16 mouse cellular contexts compared by ENCODE assay signal in genomic region chr11:96278324-96278723, GRCm38 (mm10). TPM values are rescaled to one million over a fixed set of nuclear protein-coding genes. Genes with fewer than 3 reads are reported as not detected.
DNase-seq lines count a peak whose midpoint lies in the region; ATAC-seq and TF ChIP-seq lines count a peak whose summit lies in the region.
"Had no signal": no experiment of that assay in that cellular context is flagged by ENCODE, and none has a peak within 500 bp of the region (broad histone marks: within the 10 kb centered on the region; RNA-seq: fewer than 3 reads in every experiment).

No protein-coding gene starts in this region.

- no peaks in the 10 kb centered on the region for H3K27me3 ChIP-seq in kidney, postnatal 0 days (ENCODE audit: insufficient read depth, low read length)

- H3K9me3 ChIP-seq in kidney, postnatal 0 days (replicated peaks; ENCODE audit: low read length), result no peaks in the 10 kb centered on the region
- H3K9me3 ChIP-seq: forebrain, embryonic 12.5 days; limb, embryonic 12.5 days had no signal

- H3K4me3 ChIP-seq in kidney, postnatal 0 days (replicated peaks; ENCODE audit: low read depth, low read length), result peak overlapping the region; percentile 33; the same call in 1 of the 2 replicates
- H3K4me3 ChIP-seq: forebrain, embryonic 12.5 days; limb, embryonic 12.5 days had no signal

- 8% methylated on average over 14 of the region's 14 CpGs for WGBS in kidney, postnatal 0 days

- H3K27ac ChIP-seq in kidney, postnatal 0 days, result peak overlapping the region; percentile 74; the same call in 1 of the 2 replicates
- H3K27ac ChIP-seq: forebrain, embryonic 12.5 days; limb, embryonic 12.5 days; liver, embryonic 14.5 days had no signal

- no peak for TF ChIP-seq CTCF in kidney, postnatal 0 days (IDR thresholded peaks at IDR 0.05; ENCODE audit: low read depth)

- peak overlapping the region; percentile 96 for H3K4me2 ChIP-seq in kidney, postnatal 0 days (ENCODE audit: low read length)
- H3K4me2 ChIP-seq: forebrain, embryonic 12.5 days; limb, embryonic 12.5 days had no signal

- peak; percentile 43 for DNase-seq in adrenal gland, postnatal 14 days
- DNase-seq in adrenal gland, adult 8-10 months, result no peak
- DNase-seq in kidney, adult 18-20 months, result peak; percentile 42
- no peak for DNase-seq in kidney, adult 9 months
- peak; percentile 6 for DNase-seq in 416B (ENCODE audit: low read depth)
- no peak for DNase-seq in kidney, postnatal 0 days (ENCODE audit: low spot score)
- no peak for DNase-seq in thymus, postnatal 0 days (ENCODE audit: low spot score)

- no peak for ATAC-seq in kidney, postnatal 0 days (replicated peaks; ENCODE audit: low FRiP score, low read depth)
- no peak for ATAC-seq in megakaryocyte, adult 5-6 weeks (ENCODE audit: poor library complexity, severe bottlenecking)
- ATAC-seq: midbrain, embryonic 16.5 days had no signal

- H3K9ac ChIP-seq in kidney, postnatal 0 days (ENCODE audit: low read depth, low read length), result peak overlapping the region; percentile 48; the same call in 1 of the 2 replicates
- H3K9ac ChIP-seq: forebrain, embryonic 12.5 days; limb, embryonic 12.5 days; liver, embryonic 14.5 days had no signal

- no peaks in the 10 kb centered on the region for H3K36me3 ChIP-seq in kidney, postnatal 0 days (ENCODE audit: insufficient read depth, low read length)
- H3K36me3 ChIP-seq: forebrain, embryonic 12.5 days; limb, embryonic 12.5 days had no signal

- H3K4me1 ChIP-seq in kidney, postnatal 0 days (replicated peaks; ENCODE audit: insufficient read depth, low read length), result peaks cover 22% of the 10 kb centered on the region; the same call in 1 of the 2 replicates
- H3K4me1 ChIP-seq: forebrain, embryonic 12.5 days had no signal

RNA-seq across cellular contexts. Expression of gene Hoxb8, which starts 3.4 kb away (rescaled TPM):
- total RNA-seq in adrenal gland, postnatal 14 days (2021), result 56.7 and 59.4 TPM in 2 replicates
- total RNA-seq in adrenal gland, adult 8-10 months (2022), result 10 to 100 TPM; 50.4 to 99.8 (median 83.6) TPM
- 8.7 and 12.2 TPM in 2 replicates for polyA plus RNA-seq in kidney, postnatal 0 days (2015; fragmentation: Nextera tagmentation; extraction: Ambion mirVana)
- not detected in 2 replicates for total RNA-seq in megakaryocyte, adult 5-6 weeks (2015)
- not detected in 2 replicates for total RNA-seq in megakaryocyte, adult 5-6 weeks (2017)
- polyA plus RNA-seq in thymus, postnatal 0 days (2015; fragmentation: Nextera tagmentation; extraction: Ambion mirVana), result not detected in 2 replicates
- total RNA-seq: heart, adult 8-10 months; left cerebral cortex, adult 8-10 months had no signal
- polyA plus RNA-seq: forebrain, embryonic 12.5 days; frontal cortex, adult 2 months; heart, postnatal 0 days; midbrain, embryonic 16.5 days had no signal

RNA-seq across cellular contexts. Expression of gene Hoxb9, which starts 7.1 kb away (rescaled TPM):
- total RNA-seq in adrenal gland, postnatal 14 days (2021), result 99.3 and 156 TPM in 2 replicates
- 100 to 1,000 TPM; 157 to 250 (median 226) TPM for total RNA-seq in adrenal gland, adult 8-10 months (2022)
- 22.6 and 23.1 TPM in 2 replicates for polyA plus RNA-seq in kidney, postnatal 0 days (2015; fragmentation: Nextera tagmentation; extraction: Ambion mirVana)
- total RNA-seq in megakaryocyte, adult 5-6 weeks (2015), result not detected in 2 replicates
- total RNA-seq in megakaryocyte, adult 5-6 weeks (2017), result not detected in 2 replicates
- 0.09 TPM in 1 of 2 replicates, not detected in the other for polyA plus RNA-seq in thymus, postnatal 0 days (2015; fragmentation: Nextera tagmentation; extraction: Ambion mirVana)
- total RNA-seq: heart, adult 8-10 months had no signal
- polyA plus RNA-seq: forebrain, embryonic 12.5 days; frontal cortex, adult 2 months; heart, postnatal 0 days; midbrain, embryonic 16.5 days had no signal

RNA-seq across cellular contexts. Expression of gene Hoxb7, which starts 8.1 kb away (rescaled TPM):
- total RNA-seq in adrenal gland, postnatal 14 days (2021), result 34.3 and 37.8 TPM in 2 replicates
- 10 to 100 TPM; 44.6 to 62.9 (median 53.0) TPM for total RNA-seq in adrenal gland, adult 8-10 months (2022)
- 56.1 and 58.9 TPM in 2 replicates for polyA plus RNA-seq in kidney, postnatal 0 days (2015; fragmentation: Nextera tagmentation; extraction: Ambion mirVana)
- total RNA-seq in megakaryocyte, adult 5-6 weeks (2015), result 0.11 TPM in 1 of 2 replicates, not detected in the other
- total RNA-seq in megakaryocyte, adult 5-6 weeks (2017), result not detected in 2 replicates
- 0.19 TPM in 1 of 2 replicates, not detected in the other for polyA plus RNA-seq in thymus, postnatal 0 days (2015; fragmentation: Nextera tagmentation; extraction: Ambion mirVana)
- total RNA-seq: heart, adult 8-10 months; left cerebral cortex, adult 8-10 months had no signal
- polyA plus RNA-seq: forebrain, embryonic 12.5 days; frontal cortex, adult 2 months; midbrain, embryonic 16.5 days had no signal

RNA-seq across cellular contexts. Expression of gene Hoxb6, which starts 14.0 kb away (rescaled TPM):
- total RNA-seq in adrenal gland, postnatal 14 days (2021), result 35.7 and 39.8 TPM in 2 replicates
- 10 to 100 TPM; 56.4 to 77.8 (median 59.5) TPM for total RNA-seq in adrenal gland, adult 8-10 months (2022)
- polyA plus RNA-seq in kidney, postnatal 0 days (2015; fragmentation: Nextera tagmentation; extraction: Ambion mirVana), result 45.0 and 47.8 TPM in 2 replicates
- not detected in 2 replicates for total RNA-seq in megakaryocyte, adult 5-6 weeks (2015)
- total RNA-seq in megakaryocyte, adult 5-6 weeks (2017), result not detected in 2 replicates
- 0.10 TPM in 1 of 2 replicates, not detected in the other for polyA plus RNA-seq in thymus, postnatal 0 days (2015; fragmentation: Nextera tagmentation; extraction: Ambion mirVana)
- total RNA-seq: heart, adult 8-10 months; left cerebral cortex, adult 8-10 months had no signal
- polyA plus RNA-seq: forebrain, embryonic 12.5 days; frontal cortex, adult 2 months; heart, postnatal 0 days; midbrain, embryonic 16.5 days had no signal

RNA-seq across cellular contexts. Expression of gene Hoxb5, which starts 24.8 kb away (rescaled TPM):
- 17.1 and 18.7 TPM in 2 replicates for total RNA-seq in adrenal gland, postnatal 14 days (2021)
- 10 to 100 TPM; 25.2 to 38.3 (median 26.7) TPM for total RNA-seq in adrenal gland, adult 8-10 months (2022)
- 10.2 and 12.9 TPM in 2 replicates for polyA plus RNA-seq in kidney, postnatal 0 days (2015; fragmentation: Nextera tagmentation; extraction: Ambion mirVana)
- not detected in 2 replicates for total RNA-seq in megakaryocyte, adult 5-6 weeks (2015)
- total RNA-seq in megakaryocyte, adult 5-6 weeks (2017), result not detected in 2 replicates
- polyA plus RNA-seq in thymus, postnatal 0 days (2015; fragmentation: Nextera tagmentation; extraction: Ambion mirVana), result 0.15 and 0.16 TPM in 2 replicates
- total RNA-seq: left cerebral cortex, adult 8-10 months had no signal
- polyA plus RNA-seq: forebrain, embryonic 12.5 days; frontal cortex, adult 2 months; midbrain, embryonic 16.5 days had no signal

Comparison
In these comparisons a context has a peak if more than half of its experiments do, and no peak if none do; other contexts are left out.
1. DNase-seq: peak in adrenal gland, postnatal 14 days (single experiment), kidney, adult 18-20 months (single experiment) and 416B (single experiment); none in adrenal gland, adult 8-10 months (single experiment), kidney, adult 9 months (single experiment), kidney, postnatal 0 days (single experiment) and thymus, postnatal 0 days (single experiment).
2. RNA of gene Hoxb8, which starts 3.4 kb away (total RNA-seq): 50.4 to 99.8 TPM in adrenal gland, adult 8-10 months and 56.7 to 59.4 TPM in adrenal gland, postnatal 14 days; not detected in megakaryocyte, adult 5-6 weeks; every median in the first group is over 10 times any median in the second.
3. RNA of gene Hoxb9, which starts 7.1 kb away (total RNA-seq): 157 to 250 TPM in adrenal gland, adult 8-10 months and 99.3 to 156 TPM in adrenal gland, postnatal 14 days; not detected in megakaryocyte, adult 5-6 weeks; every median in the first group is over 100 times any median in the second.
4. RNA of gene Hoxb7, which starts 8.1 kb away (total RNA-seq): 44.6 to 62.9 TPM in adrenal gland, adult 8-10 months and 34.3 to 37.8 TPM in adrenal gland, postnatal 14 days; 0.11 TPM in megakaryocyte, adult 5-6 weeks; every median in the first group is over 10 times any median in the second.